Mouse (Mus musculus): ENCODE measurements at regions not wholly inside any gene's neighbourhood (a gene's known extent, or its start where the extent isn't known, plus 50 kb on each side); places are given as distances from the start of the nearest gene placed in this dataset.
"Not testable (repeated sequence)": the region's sequence is repeated elsewhere in the genome, so short reads cannot be mapped to it uniquely, and the experiment has no call there.

DNA sequence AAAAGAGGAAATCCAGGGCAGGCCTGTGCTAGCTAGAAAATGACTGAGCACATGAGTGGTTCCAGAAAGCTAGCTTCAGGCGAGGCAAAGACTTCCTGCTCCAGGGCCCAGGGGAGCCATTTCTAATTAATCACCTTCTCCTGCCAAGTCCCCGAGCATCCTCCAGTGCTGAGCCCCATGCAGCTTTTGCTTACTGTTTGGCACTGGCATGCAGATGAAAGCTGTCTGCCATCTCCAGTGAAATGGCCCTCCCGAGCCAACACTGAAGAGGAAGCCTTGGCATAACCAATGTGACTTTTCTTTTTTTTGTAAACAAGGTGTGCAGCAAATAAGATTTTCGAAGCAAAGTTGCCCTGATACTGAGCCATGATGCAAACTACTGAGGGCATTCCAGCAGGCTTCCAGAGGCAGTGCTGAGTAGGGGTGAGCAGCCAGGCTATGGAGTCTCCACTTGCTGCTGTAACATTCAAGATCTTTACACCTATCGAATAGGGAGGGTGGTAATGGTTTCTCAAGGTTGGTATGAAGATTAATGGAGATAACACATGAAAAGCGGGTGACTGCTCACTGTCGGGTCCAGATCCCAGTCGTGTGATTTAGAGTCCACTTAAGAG, 125.4 kb upstream of the Immp2l start:
- intact Hi-C loops (cut with DNase I) = no loop called here
- peak in 1 of 2 experiments; percentile 1 for DNase-seq

DNA sequence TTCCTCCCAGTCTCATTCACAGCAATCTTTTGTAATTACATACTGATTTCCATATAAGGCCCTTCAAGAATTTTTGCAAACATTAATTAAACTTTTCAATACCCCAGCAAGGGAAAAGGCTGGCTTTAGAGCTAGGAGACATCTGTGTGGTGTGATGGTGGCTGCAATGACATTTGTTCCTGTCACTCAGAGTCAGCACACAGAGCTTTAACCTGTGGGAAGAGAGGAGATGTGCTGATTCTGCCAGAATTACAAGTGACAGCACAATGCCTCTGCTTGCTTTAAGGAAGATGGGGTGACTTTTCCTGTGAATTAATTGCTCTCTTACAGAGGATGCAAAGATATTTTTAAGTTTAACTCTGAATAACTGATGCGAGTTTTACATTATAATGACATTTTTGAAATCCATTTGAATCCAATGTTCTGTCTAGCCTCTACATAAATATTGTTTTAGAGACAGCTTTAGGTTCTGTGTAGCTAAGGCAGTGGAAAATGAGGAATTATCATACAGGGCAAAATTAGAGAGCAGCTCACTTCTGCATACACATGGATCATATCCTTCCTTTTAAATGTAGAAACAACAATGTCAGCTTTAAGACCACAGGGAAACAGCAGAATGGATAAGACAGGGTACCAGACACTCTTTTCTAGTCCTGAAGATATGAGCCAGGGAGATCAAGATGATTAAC, 118.1 kb upstream of the Immp2l start:
- no peak for DNase-seq
- intact Hi-C loops (cut with DNase I) = no loop called here

DNA sequence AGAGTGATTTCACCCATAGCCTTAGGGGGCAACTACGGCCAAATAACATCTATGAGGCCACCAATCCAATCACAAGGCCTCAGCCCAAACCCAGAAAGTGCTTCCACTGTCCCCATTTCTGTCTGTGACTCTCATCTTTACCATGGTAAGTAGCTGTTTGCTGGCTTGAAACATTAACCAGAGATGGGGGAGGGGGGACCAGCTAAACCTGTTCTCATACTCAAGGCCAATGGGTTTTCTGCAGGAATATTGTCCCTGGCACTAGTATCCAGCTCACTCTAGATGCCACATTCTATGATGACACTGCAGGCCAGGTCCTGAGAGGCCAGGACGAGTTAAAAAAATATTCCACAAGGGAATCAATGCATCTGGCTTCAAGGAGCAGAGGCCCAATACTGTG, 117.1 kb upstream of the Immp2l start:
- intact Hi-C loops (cut with DNase I) = no loop called here
- no peak for DNase-seq

DNA sequence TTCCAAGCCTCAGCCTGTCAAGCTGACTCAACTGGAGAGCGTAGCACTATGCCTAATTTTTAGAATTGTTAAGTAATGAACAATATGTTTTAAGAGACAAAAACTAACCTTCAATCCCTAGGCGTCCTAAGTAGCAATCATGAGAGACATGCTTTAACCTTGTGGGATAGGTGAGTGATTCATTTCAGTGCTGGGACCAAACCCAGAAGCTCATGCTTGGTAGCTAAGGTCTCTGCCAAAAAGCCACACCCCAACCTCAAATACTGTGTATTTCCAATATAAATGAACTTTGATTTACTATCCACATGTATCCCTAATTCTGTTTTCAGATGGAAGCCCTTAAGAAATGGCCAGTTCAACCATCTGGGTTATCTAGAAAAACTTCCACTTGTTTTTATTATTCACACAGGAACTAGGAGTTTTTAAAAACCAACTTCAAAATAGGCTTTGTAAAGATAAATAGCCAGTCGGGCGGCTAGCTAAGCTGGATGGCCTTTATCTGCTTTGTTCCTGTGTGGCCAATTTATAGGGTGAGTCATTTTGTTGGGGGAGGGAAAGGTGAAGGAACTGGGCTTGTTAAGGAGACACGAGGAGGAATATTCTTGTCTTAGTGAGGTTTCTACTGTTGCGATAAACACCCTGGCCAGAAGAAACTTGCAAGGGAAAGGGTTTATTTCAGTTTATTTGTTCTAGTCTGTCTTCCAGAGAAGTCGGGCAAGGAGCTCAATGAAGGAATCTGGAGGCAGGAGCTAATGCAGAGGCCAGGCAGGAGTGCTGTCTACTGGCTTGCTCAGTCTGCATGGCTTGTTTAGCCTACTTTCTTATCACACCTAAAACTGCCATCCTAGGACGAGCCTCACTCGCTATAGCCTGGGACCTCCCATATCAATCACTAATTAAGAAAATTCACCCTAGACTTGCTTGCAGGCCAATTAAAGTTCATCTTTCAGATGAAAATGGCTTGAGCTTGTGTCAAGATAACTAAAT, 114.8 kb upstream of the Immp2l start:
- peak; percentile 8 to 11 for DNase-seq
- intact Hi-C loops (cut with DNase I) = no loop called here

DNA sequence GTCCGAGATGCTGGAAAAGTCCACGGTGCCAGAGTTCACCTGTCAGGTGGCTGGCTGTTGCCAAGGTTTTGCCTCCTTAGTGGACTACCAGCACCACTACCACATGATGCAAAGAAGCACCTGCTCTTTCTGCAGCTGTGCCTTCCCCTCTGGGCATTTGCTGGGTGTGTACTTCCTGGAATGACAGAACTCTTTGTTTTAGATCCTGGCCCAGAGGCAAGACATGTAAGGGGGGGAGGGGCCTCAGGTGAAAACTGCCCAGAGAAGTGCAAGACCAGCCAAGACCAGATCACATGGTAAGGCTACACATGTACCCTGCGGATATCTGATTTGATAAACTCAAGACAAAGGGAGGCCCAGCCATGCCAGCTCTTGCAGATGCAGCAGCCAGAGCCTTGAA, 106.4 kb upstream of the Immp2l start:
- intact Hi-C loops (cut with DNase I) = no loop called here
- DNase-seq = no peak

DNA sequence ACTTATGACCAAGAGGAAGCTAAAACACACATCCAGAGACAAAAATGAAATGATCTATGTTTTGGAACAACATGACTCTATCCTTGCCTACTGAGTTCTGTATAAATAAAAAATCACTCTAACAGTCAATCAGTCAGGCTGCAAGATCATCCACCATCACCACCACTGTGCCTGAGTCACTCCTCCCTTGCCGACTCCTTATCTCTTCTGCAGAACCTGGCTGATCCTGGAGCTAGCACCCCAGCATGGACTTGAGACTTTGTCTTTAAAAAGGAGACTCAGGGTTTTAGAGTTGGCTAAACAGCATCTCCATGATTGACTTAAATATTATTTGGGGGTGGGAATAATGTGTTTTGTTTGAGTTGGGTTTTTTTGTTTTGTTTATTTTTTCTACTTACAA, 101.9 kb upstream of the Immp2l start:
- intact Hi-C loops (cut with DNase I) = no loop called here

DNA sequence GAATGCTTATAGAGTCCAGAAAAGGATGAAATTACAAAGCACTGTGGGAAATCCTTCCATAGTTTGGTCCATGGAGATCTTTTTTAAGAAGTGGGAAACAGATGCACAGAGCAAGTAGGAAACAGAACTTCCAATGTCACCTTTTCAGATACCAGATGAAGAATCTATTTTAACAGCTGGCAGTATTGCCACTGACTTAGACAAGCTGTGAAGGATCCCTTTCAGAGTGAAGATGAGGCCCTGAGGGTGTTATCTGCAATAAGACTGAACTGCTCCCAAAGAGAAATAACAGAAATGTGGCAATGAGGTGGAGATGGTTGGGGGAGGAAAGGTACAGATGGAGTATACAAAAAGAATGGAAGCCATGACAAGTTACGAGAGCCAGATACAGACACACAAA, 97.2 kb upstream of the Immp2l start:
- intact Hi-C loops (cut with DNase I) = no loop called here
- DNase-seq = no peak

More for the DNA sequence above, 101.9 kb upstream of the Immp2l start:
- DNase-seq = no peak

DNA sequence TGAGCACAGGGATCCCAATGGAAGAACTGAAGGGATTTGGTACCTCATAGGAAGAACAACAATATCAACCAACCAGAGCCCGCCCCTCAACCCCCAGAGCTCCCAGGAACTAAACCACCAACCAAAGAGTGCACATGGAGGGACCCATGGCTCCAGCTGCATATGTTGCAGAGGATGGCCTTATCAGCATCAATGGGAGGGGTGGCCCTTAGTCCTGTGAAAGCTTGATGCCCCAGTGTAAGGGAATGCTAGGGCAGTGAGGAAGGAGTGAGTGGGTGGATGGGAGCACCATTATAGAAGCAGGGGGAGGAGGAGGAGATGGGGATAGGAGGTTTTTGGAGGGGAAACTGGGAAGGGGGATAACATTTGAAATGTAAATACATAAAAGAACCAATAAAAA, 94.5 kb upstream of the Immp2l start:
- DNase-seq; intact Hi-C loops (cut with DNase I): not testable (repeated sequence)

DNA sequence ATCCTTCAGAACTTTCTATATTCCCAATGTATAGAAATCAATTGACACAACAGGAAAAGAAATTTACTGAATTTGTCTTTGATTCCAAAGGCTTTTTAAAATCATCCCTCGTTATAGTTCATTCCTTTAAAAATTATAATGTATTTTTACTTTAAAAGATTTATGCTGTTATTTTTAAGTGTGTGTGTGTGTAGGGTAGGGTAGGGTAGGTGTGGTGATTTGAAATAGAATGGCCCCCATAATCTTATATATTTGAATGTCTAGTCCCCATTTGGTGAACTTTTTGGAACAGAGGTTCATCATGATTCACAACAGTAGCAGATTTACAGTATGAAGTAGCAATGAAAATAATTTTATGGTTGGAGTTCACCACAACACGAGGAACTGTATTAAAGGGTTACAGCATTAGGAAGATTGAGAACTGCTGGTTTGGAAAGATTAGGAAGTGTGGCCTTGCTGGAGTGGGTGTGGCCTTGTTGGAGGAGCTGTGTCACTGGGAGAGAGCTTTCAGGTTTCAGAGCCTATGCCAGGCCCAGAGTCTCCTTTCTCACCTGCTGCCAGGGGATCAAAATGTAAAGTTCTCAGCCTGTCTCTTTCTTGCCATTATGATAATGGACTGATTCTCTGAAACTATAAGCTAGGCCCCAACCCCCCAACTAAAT, 88.7 kb upstream of the Immp2l start:
- no peak for DNase-seq
- intact Hi-C loops (cut with DNase I) = no loop called here

DNA sequence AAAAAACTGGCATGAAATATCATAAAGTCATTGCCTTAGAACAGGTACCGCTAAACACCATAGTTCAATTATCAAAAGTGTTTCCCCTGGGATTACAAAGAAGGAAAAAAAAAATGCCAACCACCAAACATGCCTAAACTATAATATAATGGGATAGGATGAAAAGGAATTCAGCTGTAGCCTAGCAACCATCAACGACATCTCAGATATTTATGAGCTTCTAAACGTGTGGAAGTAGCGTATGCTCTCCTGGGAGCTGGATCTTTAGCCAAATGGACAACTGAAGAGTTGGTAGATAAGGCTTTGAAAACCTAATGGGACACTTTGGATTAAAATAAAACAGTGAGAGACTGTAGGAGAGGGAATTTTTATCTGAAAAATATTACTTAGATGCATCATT, 86.9 kb upstream of the Immp2l start:
- intact Hi-C loops (cut with DNase I) = no loop called here
- DNase-seq = no peak

DNA sequence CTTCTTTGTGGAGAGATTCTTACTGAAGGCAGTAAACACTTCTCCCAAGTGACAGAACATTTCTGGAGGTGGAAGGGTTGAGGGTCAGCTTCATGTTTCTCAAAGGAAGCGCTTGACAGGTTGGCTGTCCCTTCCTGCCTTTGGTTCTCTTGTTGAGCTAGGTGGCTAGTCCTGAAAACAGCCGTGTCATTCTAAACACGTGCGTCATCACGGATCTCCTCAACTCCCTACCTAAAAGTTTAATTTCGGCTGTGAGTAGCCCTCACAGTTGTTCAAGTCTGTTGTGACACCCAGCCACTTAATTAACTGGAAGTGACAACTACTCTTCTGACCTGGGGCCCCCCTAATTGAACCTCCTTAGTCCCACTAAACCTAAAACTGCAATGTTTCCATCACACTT, 77.0 kb upstream of the Immp2l start:
- no peak for DNase-seq
- intact Hi-C loops (cut with DNase I) = no loop called here

DNA sequence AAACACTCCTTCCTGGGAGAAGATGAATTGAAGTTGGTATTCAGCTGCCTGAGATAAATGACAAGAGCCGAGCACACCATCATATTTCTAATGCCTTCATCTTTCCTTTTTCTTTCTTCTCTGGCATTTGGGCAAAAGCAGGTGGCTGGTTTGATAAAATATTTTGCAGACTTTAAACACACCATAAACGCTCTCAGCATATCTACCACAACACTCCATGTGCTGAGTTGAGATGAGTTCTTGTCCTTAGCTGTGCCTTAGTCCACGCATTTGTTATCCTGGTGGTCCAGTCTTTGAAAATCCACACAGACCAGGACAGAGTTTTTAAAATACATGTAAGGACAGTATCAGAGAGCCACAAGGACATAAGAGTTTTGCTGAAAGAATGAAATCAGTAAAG, 74.3 kb upstream of the Immp2l start:
- intact Hi-C loops (cut with DNase I) = no loop called here
- no peak for DNase-seq

DNA sequence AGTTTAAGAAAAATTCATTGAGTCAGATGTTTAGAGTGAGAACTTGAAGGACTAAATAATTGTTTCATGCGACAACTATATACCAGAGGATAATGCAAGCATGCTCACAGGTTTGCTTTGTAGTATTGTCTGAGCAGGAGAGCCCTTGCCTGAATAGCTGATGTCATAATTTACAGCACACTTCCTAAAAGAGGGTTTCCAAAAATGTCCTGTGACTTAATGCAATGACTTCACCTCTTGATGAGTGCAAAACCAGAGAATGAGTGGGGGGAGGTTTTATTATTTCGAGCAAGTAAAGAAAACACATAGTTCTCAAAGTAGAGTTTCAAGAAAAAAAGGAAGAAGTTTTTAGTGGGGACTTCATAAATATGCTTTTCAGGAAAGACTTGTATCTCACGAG, 65.4 kb upstream of the Immp2l start:
- no peak for DNase-seq
- intact Hi-C loops (cut with DNase I) = no loop called here

DNA sequence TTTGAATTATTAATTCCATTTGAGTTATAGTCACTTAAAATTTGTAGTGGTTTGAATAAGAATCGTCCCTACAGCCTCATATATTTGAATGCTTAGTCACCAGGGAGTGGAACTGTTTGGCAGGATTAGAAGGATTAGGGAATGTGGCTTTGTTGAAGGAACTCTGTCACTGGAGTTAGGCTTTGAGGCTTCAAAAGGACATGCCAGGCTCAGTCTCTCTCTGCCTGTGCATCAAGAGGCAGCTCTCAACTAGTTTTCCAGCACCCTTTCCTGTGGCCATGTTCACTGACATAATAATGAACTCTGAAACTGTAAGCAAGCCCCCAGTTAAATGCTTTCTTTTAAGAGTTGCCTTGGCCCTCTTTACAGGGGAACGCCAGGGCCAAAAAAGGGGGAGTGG, 58.9 kb upstream of the Immp2l start:
- no peak for DNase-seq
- intact Hi-C loops (cut with DNase I) = no loop called here

DNA sequence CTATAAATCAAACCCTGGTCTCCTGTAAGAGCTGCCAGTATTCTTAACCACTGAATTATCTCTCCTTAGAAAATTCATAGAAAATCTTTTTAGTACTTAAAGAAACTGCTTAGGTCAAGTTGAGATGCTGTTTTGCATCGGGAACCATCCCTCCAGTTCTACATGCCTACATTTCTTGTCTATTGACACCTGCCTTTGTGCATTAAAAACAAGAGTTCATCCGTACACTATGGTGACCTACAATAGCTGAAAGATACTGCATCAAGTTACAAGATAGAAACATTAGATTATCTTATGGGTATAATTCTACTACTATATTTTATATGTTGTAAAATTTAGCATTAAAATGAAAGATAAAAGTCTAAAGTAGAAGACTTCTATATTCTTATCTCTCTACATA, 57.6 kb upstream of the Immp2l start:
- no peak for DNase-seq
- intact Hi-C loops (cut with DNase I) = no loop called here

DNA sequence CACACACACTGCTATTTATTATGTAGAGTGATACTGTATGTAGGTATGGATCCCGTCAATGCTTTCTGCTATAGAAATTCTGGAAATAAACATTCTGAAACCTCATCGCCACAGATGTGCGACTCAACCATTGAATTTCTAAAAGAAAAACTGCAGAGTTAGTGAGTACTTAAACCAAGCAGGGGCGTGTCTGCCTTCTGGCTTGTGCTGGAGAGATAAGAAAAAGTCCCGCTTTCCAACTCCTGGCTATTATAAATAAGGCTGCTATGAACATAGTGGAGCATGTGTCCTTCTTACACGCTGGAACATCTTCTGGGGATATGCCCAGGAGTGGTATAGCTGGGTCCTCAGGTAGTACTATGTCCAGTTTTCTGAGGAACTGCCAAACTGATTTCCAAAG, 57.2 kb upstream of the Immp2l start:
- DNase-seq; intact Hi-C loops (cut with DNase I): not testable (repeated sequence)

DNA sequence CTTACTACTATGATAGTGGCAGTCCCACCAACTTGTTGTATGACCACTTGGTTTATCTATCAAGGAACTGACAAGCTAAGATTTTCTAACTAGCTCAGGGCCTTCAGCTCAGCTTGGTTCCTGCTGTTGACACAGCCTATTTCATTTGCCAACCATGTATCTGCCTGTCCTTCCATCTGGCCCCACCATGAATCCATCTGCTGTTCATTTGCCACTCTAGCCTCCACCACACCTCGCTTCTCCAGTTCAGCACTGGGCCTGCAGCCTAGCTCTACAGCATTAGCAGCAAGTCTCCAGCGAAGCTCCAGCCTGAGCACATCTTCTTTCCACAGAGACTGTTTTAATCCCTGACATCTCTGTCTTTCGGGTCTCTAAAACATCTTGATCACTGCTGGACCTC, 51.0 kb upstream of the Immp2l start:
- no peak for DNase-seq
- intact Hi-C loops (cut with DNase I) = no loop called here

All from heart, postnatal 10 days (tissue).